Mouse (Mus musculus) heart, adult 9 months (tissue): Measurements from ENCODE around the gene Rgs12.

Experiments
- DNase-seq, 2 experiments: peaks; one replicate each; pipeline ENCODE4 v3.0.0; 2022; ENCODE audit warnings: low spot score in 2 of 2

The Rgs12 gene

DNA sequence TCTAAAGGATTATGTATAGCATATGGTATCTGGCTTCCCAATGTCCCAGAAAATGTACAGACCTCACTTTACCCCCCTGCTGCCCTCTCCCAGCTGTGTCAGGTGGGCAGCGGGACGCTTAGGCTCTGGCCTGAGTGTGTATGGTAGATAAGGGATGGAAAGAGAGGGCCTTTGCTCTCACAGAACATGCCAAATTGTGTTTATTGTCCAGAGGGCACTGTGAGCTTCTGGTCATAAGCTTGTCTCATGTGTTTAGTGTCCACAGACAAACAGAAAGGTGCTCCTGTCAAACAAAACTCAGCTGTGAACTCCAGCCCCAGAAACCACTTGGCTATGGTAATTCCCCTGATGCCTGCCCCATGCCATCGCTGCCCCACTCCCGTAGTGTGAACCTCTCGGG is 80.5 kb downstream of the Rgs12 start:
- no peak for DNase-seq

DNA sequence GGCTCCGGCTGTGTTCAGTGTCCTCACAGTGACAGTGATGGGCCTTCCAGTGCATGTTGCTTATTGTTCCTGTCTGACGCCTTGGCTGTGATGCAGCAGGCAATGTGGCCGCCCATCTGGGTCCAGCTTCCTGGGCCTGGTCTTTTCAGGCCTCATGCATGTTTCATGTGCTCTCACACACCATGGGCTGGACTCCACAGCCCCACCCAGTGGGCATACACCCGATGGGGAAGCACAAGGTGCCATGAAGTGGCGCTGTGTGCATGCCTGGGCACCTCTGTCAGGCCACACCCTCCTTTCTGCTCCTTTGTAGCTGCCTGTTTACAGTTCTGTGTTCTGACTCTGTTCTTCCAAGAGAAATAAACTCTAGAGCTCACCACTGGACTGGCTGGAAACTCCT is 83.8 kb downstream of the Rgs12 start:
- DNase-seq, result no peak

DNA sequence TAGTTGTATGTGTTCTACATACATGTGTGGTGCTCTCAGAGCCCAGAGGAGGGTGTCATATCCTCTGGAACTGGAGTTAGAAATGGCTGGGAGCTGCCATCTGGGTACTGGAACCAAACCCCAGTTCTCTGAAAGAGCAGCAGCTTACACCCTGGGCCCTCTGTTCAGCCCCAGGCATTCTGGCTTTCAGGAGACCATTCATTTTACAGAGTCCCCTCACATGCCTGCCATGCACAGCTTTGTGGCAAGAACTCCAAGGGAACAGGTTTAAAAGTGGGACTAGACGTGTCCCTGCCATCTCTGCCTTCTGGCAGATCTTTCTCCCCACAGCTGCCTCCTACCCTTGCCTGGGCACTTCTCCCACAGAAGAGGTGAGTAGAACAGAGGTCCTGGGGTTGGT is 84.4 kb downstream of the Rgs12 start:
- no peak for DNase-seq

DNA sequence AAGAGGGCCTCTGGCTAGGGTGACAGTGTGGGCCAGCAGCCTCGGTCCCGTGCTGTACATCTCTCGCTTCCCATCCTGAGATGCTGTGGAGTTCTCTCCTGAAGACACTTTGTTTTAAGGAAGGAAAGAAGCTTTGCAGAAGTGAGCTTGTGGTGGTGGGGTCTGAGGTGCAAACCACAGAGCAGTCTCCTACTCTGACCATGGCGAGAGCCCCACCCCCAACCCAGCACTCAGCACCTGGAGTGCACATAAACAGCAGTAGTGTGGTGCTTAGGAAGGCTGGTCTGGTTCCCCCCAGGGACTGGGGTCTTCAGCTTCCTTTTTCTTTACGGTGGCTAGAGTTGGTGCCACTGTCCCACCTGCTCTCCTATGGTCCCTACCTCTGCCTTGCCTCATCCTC is 85.9 kb downstream of the Rgs12 start:
- no peak for DNase-seq

DNA sequence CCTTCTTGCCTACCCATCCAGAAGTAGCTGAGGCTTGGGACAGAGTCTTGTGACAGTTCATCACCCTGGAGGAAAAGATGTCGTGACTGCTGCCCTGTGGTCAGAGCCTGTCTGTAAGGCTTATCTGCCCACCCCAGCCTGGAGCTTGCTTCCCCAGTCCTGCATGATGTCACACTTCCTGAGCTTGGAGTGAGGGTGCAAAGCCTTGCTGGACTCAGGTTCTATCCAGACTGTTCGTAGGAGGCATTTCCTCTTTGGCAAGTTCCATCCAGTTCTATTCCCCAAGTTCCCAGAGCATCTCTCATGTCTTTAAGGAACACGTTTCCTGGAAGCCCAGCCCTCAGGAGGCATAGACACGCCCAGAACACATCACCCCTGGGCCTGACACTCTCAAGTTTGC is 86.5 kb downstream of the Rgs12 start:
- peak; percentile 51 to 81 for DNase-seq

DNA sequence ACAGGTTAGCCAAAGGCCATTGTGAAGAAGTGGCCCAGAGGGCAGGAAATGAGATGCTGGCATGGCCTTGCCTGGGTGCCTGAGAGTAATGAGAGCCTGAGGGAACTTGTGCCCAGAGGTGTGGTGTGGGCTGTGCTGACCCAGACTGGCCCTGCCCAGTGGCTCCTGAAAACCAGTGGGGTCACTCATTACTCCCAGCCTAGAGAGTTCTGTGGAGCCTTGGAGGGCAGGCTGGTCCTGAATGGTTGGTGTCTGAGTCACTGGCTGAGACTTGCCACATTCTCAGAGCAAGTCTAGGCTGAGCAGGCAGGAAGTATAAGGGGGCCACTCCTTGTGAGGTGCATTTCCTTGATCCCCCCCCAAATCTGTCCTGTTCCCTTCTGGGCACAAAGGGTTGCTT is 88.2 kb downstream of the Rgs12 start:
- no peak for DNase-seq

DNA sequence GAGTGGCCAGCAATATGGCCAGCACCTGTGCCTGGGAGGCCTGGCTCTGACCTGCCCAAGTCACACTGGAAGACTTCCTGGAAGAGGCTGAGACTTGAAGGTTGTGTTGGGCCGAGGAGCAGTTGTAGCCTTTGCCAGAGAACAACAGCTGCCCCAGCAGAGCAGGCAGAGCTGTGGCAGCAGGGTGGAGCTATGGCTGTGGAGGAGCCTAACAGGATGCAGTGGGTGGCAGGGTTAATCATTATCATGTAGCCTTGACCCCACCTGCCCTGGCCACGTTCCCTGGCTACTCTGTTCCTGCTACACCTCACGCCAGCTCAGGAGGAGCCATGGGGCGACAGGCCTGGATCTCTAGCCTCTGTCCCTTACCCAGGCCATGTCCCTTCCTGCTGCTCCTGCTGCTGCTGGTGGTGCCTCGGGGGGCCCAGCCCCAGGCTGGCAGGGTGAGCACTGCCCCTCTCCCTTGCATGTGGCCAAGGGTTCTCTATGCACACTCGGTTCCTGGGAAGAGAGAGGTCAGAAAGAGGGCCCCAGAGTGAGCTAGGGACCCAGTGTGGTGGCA is 92.1 kb downstream of the Rgs12 start, which contains the start of gene Hgfac:
Gene Hgfac, plus strand, starts transcription at position 242 of the 562 bp plus-strand sequence.
- DNase-seq, result no peak

DNA sequence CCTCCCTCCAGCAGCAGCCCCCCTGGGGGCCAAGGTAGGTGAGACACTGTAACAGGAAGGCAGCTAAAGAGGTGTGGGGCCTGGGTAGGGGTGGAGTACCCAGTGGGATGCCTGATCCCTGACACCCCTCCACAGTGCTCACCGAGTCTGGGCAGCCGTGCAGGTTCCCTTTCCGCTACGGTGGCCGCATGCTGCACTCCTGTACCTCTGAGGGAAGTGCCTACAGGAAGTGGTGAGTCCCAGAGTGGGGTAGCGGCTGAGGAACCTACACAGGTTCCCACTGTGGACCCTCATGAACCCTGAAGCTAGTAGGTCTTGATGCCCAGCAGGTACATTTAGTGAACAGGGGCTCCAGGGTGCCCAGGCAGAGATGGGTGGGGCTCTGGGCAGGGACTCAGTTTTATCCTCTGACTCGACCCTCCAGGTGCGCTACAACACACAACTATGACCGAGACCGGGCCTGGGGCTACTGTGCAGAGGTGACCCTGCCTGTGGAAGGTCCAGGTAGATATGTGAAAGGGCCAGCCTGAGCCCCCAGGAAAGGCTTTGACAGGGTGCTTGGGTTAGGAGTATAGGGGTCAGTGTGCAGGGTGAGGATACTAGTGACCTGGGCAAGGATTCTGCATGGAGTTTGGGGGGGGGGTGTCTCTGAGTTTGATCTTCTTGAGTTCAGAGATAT is 93.3 kb downstream of the Rgs12 start:
- DNase-seq, result no peak

DNA sequence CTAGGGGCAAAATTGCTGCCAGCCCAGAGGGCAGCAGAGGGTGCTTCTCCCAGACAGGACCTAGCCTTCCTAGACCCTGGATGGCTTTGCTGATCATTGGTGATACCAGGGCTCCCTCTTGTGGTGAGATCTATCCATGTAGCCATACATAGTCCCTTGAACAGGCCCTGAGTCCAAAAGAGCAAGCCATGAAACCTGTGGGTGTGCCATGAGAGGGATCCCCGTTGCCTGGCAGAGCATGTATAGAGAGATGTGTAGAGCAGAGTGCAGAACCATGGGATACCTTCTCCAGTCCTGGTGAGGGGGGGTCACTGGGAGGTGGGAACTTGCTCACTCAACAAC is 93.8 kb downstream of the Rgs12 start:
- peak; percentile 61 to 77 for DNase-seq

DNA sequence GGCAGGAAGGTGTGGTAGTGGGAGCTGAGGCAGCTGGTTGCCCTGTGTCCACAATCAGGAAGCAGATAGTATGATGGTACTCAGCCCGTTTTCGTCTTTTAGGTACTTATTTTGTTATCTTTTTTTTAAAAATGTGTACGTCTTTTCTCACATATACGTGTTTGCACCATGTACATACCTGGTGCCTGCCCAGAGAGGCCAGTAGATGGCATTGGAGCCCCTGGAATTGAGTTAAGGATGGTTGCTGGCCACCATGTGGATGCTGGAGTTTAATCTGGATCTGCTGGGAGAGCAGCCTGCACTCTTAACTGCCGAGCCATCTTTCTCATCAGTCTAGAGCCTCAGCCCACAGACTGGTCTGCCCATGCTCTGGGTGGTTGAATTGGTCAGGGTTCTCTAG is 101.3 kb downstream of the Rgs12 start:
- no peak for DNase-seq

DNA sequence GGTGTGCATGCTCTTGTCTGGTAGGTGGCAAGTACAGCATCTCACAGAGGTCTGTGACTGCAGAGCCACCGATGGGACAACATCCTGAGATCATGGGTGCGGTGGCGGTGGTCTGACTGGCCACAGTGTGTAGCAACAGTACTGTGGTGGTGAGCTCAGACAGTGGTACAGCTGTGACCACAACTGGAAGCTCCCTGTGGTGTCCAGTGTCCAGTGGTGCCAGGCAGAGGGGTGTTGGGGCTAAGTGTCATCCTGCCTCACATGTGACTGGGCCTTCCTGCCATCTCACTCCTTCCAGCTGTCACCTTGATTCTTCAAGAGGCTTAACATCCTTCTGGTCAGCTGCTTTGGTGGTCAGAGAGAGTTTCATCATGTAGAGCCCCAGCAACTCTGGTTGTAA is 105.4 kb downstream of the Rgs12 start:
- no peak for DNase-seq

DNA sequence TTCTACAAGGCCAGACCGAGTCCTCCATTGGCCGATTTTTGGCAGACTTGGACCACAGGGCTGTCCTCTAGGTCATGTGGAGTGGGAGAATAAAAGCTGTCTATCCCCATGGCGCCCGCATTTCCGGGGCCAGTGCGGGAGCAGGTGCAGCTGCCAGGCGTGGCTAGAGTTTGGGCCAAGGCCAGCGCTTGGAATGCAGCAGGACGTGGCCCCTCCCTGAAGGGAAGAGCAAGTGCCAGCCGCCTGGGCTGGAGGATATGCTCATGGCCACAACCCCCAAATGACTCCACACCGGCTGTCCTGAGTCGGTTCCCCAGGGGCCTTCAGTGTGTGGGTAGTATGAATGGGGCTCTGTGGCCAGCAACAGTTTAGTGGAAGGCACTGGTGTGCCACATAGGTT is 105.8 kb downstream of the Rgs12 start:
- no peak for DNase-seq

DNA sequence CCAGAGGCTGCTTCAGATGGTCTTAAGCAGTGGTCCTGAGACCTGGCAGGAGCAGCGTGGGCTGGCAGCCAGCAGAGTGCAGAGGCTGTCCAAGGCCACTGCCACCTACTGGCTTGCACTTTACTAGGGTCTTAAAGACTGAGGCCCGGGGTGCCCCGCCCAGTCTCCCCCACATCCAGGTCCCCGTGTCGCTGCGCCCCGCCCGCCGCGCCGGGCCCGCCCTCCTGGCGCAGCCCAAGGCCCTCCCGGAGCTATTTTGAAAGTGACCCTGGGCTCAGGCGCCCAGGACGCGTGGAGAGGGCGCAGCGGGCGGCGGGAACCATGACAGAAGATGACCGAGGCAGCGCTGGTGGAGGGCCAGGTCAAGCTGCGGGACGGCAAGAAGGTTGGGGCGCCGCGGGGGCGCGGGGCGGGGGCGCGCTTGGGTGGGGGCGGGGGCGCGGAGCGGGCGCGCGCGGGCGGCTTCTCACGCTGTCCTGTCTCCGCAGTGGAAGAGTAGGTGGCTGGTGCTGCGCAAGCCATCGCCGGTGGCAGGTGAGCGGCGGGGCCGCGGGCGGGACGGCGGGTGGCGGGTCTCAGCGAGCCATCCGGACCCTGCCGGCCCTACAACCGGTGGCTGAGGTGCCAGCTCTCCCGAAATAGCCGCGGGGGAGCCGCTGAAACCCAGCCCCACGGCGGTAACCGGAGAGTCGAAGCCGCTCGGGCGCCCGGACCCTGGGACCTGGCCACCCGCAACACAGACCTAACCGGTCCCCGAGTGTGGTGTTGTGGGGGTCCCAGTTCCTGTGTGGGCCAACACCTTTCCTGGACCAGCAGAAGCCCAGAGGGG is 107.6 kb downstream of the Rgs12 start, which contains the start of gene Dok7:
Gene Dok7, plus strand, starts transcription at position 163 of the 829 bp plus-strand sequence.
- peak; percentile 75 to 77 for DNase-seq

DNA sequence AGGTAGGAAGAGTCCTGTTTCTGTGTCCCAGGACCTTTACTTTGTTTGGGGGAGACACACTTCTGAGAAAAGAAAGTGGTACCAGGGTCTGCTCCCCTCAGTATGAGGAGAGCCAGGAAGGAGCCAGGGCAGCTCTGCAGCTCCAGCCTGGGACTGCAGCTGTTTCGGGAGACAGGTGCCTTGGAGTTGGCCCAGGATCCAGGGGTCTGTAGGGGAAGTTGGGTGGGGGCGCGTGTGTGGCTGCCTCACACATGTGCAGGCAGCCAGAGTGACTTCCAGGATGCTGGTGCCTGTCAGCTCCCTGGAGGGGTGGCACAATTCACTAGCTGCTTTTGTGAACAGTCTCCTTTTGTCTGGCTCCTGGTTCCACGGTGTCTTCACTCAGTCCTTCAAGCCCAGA is 108.3 kb downstream of the Rgs12 start:
- DNase-seq, result no peak

DNA sequence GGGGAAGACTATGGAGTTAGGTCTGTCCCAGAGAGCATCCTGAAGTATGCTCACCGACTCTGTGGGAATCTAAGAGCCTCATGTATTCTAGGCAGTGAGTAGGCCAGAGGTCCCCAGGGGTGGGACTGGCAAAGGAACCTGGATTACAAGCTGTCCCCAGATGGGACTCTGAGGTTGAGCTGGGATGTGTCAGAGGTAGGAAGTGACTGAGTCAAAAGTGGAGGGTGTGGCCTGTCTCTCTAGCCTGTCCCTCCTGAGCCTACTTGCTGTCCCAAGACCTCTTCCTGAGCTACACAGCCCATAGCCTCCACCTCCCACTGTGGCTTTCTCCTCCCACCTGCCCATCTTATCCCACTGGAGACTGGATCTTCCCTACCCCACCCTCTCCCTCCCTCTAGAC is 109.0 kb downstream of the Rgs12 start:
- no peak for DNase-seq

DNA sequence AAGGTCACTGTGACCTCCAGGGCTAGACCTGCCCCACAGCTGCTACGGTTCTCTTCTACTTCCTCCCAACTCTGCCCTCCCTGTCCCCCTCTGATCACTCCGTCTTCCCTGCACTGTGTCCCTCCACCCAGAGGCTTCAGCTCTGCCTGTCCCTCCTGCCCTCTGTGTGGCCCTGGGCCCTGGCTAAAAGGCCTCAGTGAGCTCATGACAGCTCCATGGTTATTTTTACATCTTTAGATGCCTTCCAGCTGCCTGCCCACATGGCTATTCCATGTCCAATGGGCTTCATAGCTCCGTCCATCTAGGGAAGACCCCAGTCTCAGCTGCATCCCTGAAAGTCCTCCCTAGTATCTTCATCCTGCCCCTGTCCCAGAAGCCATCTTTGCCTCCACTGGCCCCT is 110.9 kb downstream of the Rgs12 start:
- DNase-seq, result peak; percentile 46 to 48

DNA sequence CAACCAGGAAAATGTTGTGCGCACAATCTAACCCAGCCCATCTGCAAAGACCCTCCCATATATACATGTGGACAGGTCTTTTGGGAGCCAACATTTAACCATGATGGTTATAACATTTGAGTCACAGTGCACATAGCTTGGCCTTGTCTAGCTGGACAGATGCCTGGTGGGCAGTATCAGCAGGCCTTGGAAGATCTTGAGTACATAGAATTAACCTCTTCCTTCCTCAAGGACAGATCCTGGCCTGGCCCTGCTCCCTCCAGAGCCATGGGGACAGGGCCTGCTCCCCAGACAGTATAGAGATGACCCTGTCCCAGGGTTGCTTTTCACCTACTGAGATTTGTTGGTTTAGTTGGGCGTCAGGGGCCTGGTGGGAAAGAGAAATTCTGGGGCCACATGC is 120.6 kb downstream of the Rgs12 start:
- DNase-seq, result no peak

DNA sequence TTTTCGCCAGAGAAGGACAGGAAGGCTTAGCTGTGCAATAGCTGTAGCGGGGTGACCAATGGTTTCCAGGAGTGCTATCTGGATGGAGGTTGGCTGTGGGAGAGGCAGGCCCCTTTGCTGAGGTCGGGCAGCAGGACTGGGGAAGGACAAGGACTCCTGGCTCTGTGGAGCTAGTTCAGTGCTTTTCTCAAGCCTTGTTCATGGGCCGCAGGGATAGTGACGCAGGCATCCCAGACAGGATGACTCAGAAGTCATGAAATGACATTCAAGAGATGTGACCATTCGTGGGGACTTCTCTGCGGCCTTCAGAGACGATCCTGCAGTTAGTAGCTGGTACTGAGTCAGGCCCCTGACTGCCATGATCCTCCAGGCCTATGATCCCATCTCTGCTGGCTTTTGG is 121.1 kb downstream of the Rgs12 start:
- DNase-seq, result no peak

DNA sequence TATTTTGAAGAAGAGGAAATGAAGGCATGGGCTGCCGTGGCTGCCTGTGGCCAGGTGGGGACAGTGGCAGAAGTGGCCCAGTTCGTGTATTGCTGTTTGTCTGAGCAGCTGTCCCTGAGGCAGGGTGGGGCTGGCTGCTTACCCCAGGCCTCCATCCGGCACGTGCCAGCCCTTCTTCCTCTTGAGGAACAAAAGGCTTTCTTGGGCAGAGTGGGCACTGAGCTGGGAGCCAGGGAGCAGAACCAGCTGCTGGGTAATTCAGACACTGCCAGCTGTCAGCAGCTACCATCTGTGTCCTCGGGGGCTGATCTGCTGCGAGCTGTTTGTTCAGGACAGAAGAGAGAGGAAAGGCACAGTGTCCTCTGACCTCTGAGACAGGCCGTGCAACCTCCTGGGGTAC is 121.7 kb downstream of the Rgs12 start:
- DNase-seq, result no peak

DNA sequence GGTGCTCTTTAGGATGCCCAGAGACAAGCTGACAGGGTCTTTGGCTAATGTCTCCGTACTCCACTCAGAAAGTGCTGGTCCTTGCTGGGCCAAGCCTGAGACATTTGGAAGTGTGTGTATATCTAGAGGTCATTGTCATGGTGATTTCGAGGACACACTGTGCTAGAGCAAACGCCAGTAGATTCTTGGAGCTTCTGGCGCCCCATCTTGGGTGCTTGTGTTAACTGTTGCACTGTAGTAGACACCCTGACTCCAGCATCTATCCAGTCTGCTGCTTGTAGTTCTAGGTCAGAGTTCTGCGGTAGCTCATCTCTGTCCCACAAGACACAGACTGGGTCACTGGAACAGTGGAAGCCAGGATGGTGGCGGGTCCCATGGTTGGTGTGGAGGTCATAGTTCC is 122.6 kb downstream of the Rgs12 start:
- no peak for DNase-seq

DNA sequence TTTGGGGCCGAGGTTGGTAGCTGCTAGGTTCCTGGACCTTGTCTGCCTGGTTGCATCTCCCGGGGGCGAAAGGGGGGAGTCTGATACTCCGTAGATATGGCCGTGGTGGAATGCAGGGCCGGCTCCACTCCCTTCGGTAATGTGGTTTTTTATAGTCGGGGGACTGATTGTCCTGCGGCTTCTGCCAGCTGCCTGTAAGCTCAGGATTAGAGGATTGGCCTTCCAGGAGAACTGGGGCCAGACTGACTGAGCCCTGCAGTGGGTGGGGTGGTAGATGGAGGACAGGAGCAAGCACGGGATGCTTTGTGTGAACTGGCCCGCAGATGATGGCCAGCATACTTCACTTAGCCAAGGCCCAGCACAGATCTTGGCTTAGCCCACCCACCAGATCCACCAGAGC is 124.0 kb downstream of the Rgs12 start:
- no peak for DNase-seq

DNA sequence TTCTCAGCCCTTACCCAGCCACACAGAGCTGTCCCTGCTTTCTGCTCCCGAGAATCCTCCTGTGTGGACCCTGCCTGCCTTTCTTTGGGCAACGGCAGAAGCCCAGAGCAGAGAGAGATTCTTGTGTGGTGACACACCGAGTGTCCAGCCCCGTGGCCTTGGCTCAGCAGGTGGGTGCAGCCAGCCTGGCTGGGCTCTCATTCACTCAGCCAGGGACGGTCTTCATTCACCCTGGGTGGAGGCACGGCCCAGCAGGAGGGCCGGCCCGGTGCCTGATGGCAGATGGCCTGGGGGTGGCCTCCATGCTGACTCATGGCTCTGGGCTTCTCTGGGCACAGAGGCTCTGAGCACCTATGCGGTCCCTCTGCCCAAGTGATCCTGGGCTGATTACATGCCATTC is 124.7 kb downstream of the Rgs12 start:
- peak; percentile 41 to 62 for DNase-seq

DNA sequence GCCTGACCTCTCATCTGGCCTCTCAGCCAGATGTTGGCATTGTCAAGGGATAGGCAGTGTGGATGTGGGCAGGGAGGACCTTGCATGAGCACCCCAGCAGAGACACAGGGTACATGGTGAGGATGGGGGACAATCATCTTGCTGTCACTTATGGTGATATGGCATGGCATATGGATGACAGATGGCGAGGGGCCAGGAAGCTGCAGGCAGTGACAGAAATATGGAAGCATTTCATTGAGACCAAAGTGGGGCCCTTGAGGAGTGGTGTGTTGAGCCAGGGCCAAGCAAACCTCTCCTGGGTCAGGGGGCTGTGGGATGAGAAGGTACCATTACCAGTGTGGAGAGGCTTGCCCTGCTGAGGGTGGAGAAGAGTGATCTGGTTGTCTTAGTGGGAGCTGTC is 127.1 kb downstream of the Rgs12 start:
- DNase-seq, result no peak
